Mouse (Mus musculus) c-Kit-positive CD71-negative TER-119-negative erythroid progenitor cells, embryonic 14.5 days (primary cell): ENCODE results near the gene Ankrd39.

Source experiments
- DNase-seq: peaks from one replicate; pipeline ENCODE4 v3.0.0-alpha.2; 2013; ENCODE audit warnings: low read depth

Ankrd39 gene

GRCm38 (mm10) chr1:36529274-36529673 is 18.0 kb downstream of the Ankrd39 start:
- DNase-seq, result no peak

DNA sequence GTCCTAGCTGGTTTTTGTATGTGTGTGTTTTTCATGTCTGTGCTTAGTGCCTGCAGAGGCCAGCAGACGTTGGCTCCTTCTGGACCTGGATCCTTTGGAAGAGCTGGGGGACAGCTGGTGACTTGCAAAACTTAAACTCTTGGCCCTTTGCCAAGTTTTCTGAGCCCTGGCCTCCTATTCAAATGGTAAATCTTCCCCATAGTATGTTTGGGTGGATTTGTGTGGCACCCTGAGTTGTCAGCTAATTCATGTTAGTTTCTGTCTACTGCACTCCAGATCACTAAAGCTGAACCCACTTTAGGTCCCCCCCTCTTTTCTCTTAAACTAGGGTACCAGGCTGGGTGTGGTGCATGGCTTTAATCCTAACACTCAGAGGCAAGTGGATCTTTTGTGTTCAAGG is 18.9 kb downstream of the Ankrd39 start:
- no peak for DNase-seq

- no peak for DNase-seq
These were observed 20.3 kb downstream of the Ankrd39 start for GRCm38 (mm10) chr1:36526903-36527302.

- no peak for DNase-seq
These were observed 21.5 kb downstream of the Ankrd39 start for GRCm38 (mm10) chr1:36525774-36526173.

DNA sequence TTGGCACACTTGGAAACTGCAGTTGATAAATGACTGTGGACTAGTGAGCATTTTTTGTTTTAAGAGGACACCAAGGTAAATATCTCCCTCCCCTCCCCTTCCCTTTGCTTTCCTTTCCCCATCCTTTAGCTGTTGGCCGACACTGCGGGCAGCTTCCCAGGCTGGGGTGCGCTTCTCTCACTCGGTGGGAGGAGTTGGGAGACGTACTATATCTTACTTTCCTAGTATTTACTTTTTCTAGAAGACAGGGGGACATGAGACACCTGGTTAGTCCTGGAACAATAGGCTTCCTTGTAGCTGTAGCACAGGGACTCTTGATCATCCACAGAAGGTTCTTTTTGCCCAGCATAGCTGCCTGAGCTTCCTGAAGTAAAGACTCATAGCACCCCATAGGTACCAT is 23.2 kb downstream of the Ankrd39 start:
- DNase-seq, result no peak

- DNase-seq, result no peak
These were observed 23.8 kb downstream of the Ankrd39 start for GRCm38 (mm10) chr1:36523332-36524013.

- no peak for DNase-seq
These were observed 25.0 kb downstream of the Ankrd39 start for GRCm38 (mm10) chr1:36522210-36522609.

DNA sequence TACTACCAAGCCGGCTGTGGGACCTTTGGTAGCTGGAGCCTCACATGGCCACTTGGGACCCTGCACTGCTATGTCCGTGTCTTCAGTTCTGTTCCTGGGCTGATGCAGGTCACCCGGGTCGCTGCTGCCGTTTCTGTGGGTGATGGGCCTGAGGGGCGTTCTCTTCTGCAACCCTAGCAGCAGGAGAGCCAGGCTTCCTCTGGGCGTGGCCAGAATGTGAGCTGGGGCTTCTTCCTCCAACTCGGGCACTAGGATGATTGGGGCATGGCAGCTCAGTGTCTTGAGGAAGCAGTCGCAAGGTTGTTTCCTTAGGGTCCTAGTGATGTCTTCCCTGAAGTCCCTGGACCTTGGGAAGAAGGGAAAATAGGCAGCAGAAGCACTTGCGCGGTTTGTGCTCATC is 27.6 kb downstream of the Ankrd39 start:
- DNase-seq, result no peak

DNA sequence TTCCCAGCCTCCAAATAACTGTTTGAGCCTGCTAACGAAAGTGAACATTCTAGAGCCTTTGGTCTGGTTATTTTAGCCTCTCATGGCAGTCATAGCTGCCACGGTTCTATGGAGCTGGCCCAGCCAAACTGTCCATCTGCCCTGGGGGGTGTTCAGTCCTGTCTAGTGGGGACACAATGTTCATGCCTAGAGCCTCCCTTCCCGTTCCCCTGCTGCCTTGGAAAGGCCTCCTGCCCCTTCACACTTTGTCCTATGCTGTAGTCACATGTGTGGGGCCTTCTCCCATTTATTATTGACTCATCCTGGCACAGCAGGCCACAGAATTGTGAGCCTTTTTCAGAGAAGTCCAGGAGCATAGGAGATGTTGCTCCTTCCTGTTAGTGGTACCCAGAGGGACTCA is 29.0 kb downstream of the Ankrd39 start:
- no peak for DNase-seq

GRCm38 (mm10) chr1:36513718-36514117 is 33.5 kb downstream of the Ankrd39 start:
- DNase-seq, result no peak

DNA sequence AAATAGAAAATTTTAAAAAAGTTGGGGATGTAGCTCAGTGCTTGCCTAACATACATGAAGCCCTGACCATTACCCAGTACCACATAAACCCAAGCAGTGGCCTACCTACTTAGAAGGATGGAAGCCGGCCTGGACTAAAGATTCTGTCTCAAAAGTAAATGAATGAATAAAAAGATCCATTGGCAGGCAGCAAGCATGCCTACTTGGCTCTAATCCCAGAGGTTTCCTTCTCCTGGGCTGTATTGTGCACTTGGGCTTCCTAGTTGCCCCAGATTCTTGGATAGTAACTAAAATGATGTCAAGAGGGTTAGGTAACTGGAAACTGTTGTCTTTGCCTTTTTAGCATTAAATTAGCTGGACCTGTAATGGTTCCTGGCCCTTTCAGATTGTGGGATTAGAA is 33.9 kb downstream of the Ankrd39 start:
- no peak for DNase-seq

DNA sequence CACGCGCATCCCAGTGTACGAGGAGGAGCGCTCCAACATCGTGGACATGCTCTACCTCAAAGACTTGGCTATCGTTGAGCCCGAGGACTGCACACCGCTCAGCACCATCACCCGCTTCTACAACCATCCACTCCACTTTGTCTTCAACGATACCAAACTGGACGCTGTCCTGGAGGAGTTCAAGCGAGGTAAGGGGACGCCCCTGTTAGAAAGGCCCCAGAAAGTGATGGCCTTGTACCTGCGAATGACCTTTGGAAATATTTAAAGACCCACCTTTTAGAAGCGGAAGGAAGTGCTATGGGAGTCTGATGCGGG is 34.3 kb downstream of the Ankrd39 start:
- no peak for DNase-seq

DNA sequence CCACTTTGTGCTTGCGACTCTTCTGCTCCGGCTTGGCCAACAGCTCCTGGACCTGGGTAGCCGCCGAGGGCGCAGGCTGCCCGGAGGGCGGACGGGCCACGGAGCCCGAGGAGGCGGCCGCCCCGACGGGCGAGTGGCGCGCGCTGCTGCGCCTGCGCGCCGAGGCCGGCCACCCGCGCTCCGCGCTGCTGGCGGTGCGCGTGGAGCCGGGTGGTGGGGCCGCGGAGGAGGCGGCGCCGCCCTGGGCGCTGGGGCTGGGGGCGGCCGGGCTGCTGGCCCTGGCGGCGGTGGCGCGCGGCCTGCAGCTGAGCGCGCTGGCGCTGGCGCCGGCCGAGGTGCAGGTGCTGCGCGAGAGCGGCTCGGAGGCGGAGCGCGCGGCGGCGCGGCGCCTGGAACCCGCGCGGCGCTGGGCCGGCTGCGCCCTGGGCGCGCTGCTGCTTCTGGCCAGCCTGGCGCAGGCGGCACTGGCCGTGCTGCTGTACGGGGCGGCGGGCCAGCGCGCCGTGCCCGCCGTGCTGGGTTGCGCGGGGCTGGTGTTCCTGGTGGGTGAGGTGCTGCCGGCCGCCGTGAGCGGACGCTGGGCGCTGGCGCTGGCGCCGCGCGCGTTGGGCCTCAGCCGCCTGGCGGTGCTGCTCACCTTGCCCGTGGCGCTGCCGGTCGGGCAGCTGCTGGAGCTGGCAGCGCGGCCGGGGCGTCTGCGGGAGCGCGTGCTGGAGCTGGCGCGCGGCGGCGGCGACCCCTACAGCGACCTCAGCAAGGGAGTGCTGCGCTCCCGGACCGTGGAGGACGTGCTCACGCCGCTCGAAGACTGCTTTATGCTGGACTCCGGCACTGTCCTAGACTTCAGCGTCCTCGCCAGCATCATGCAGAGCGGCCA is 34.9 kb downstream of the Ankrd39 start:
- DNase-seq, result no peak

- DNase-seq, result peak; percentile 97
These were observed 35.8 kb downstream of the Ankrd39 start, which contains the start of gene Cnnm3 for GRCm38 (mm10) chr1:36511289-36512021. Gene Cnnm3, plus strand, starts transcription at chr1:36511867.

GRCm38 (mm10) chr1:36508238-36508637 is 39.0 kb downstream of the Ankrd39 start:
- DNase-seq, result no peak

DNA sequence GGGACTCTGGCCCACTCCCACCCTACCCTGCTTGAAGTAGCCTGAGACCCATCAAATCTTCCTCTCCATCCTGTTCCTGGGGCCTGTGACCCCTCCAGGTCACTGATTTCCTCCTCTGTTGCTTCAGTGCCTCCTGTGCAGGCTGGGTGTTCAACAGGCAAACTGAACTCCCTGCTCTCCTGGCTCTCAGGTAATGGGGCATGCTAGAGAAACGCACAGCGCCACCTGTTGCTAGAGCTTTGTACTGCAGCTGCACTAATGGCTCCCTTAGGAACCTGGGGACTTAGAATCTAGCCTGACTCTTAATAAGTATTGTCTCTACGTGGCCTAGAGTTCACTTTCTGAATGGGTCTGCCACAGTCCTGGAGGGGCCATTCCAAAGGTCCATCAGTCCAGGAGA is 46.0 kb downstream of the Ankrd39 start:
- DNase-seq, result peak; percentile 77

- DNase-seq, result no peak
These were observed 49.9 kb downstream of the Ankrd39 start for GRCm38 (mm10) chr1:36497312-36497711.

DNA sequence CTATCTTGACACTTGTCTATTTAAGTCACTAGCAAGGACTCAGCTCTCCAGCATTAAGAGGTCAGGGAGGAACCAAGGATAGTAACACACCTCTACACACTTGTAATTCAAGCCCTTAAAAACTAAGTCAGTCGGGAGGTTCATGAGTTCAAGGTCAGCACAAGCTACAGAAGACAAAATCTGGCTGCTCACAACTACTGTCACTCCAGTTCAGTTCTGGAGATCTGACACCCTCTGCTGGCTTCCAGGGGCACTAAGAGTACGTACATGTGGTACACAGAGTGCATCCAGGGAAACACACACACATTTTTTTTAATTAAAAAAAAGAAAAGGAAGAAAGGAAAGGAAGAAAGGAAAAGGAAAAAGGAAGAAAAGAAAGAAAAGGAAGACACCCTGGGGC is 50.5 kb downstream of the Ankrd39 start:
- no peak for DNase-seq

- DNase-seq, result no peak
These were observed 53.9 kb downstream of the Ankrd39 start for GRCm38 (mm10) chr1:36493299-36493698.

GRCm38 (mm10) chr1:36492416-36493139 is 54.7 kb downstream of the Ankrd39 start:
- no peak for DNase-seq

- no peak for DNase-seq
These were observed 57.6 kb downstream of the Ankrd39 start for GRCm38 (mm10) chr1:36489661-36490060.
